Mouse (Mus musculus) small intestine, adult 2 months (tissue): ENCODE measurements around the gene Sacs.

Experiments
- CTCF ChIP-seq: fragments of 200-500 bp; IDR thresholded peaks from 2 replicates; pipeline ENCODE4 v1.5.1; 2012; ENCODE audit warnings: low read depth, mild to moderate bottlenecking, control low read depth, inconsistent platforms, low read length, moderate library complexity, mixed read lengths; ENCODE audit not compliant: insufficient replicate concordance, insufficient read length; ENCODE audit errors: extremely low read depth
- POLR2A ChIP-seq: fragments of 200-500 bp; IDR thresholded peaks from 2 replicates; pipeline ENCODE4 v1.6.1; 2012; ENCODE audit warnings: low read depth, mild to moderate bottlenecking, control low read depth, inconsistent platforms, low read length, moderate library complexity

GRCm38 (mm10) chr14:61224387-61225077 lies 86.3 kb downstream of the Sacs start:
- TF ChIP-seq CTCF: no peak
- no peak for TF ChIP-seq POLR2A
